Mouse (Mus musculus) liver, embryonic 14.5 days (tissue): Measurements from ENCODE around the gene Tmem164. TPM values are rescaled to one million over a fixed set of nuclear protein-coding genes. Genes with fewer than 3 reads are reported as not detected.

Experiments
- ATAC-seq: fragments of 200-750 bp; cut with Nextera tagmentation; 2 replicates; pipeline ENCODE4 v1.8.0; 2017; ENCODE audit warnings: moderate number of reproducible peaks, mild to moderate bottlenecking, moderate library complexity; ENCODE audit not compliant: insufficient read depth
- DNase-seq, 3 experiments: peaks; one replicate each; pipeline ENCODE4 v3.0.0-alpha.2; 2012 to 2013; ENCODE audit warnings: low read depth in 3 of 3, low spot score in 3 of 3
- H3K27ac ChIP-seq: fragments of 300-500 bp; sonication (generic); 2 replicates; pipeline ENCODE4 v1.5.1; 2014; ENCODE audit warnings: moderate library complexity, mild to moderate bottlenecking, control low read depth, inconsistent platforms
- H3K27me3 ChIP-seq: fragments of 300-500 bp; sonication (generic); 2 replicates; pipeline ENCODE4 v1.6.1; 2014; ENCODE audit warnings: mild to moderate bottlenecking, low read length, moderate library complexity; ENCODE audit not compliant: control insufficient read depth, insufficient read depth
- H3K36me3 ChIP-seq: fragments of 300-500 bp; sonication (generic); replicated peaks from 2 replicates; pipeline ENCODE4 v1.6.1; 2014; ENCODE audit warnings: low read depth; ENCODE audit not compliant: control insufficient read depth, insufficient read depth
- H3K4me1 ChIP-seq, 2 experiments: fragments of 200-500 bp in 1 of 2; fragments of 300-500 bp in 1 of 2; sonication (generic) in 1 of 2; replicated peaks; 2 replicates each; pipeline ENCODE4 v1.6.1; 2012 to 2014; ENCODE audit warnings: antibody characterized with exemption in 1 of 2, inconsistent platforms in 1 of 2, low read length in 1 of 2; ENCODE audit not compliant: control insufficient read depth in 2 of 2, insufficient read depth in 2 of 2
- H3K4me2 ChIP-seq: fragments of 300-500 bp; sonication (generic); 2 replicates; pipeline ENCODE4 v1.6.1; 2014; ENCODE audit warnings: low read depth, mild to moderate bottlenecking, control low read depth, moderate library complexity
- H3K4me3 ChIP-seq, 2 experiments: fragments of 200-500 bp in 1 of 2; fragments of 300-500 bp in 1 of 2; sonication (generic) in 1 of 2; 2 replicates each; pipeline ENCODE4 v1.5.1; 2012 to 2014; ENCODE audit warnings: low read depth in 2 of 2, low read length in 2 of 2, mild to moderate bottlenecking in 2 of 2, control low read depth in 1 of 2, inconsistent platforms in 1 of 2, moderate library complexity in 1 of 2; ENCODE audit not compliant: insufficient read depth in 1 of 2
- H3K9ac ChIP-seq: fragments of 300-500 bp; sonication (generic); replicated peaks from 2 replicates; pipeline ENCODE4 v1.6.1; 2014; ENCODE audit warnings: mild to moderate bottlenecking, control low read depth, moderate library complexity
- H3K9me3 ChIP-seq: fragments of 300-500 bp; sonication (generic); 2 replicates; pipeline ENCODE4 v1.6.1; 2016; ENCODE audit warnings: low read length, mixed read lengths; ENCODE audit not compliant: control insufficient read depth
- CTCF ChIP-seq: IDR thresholded peaks from 2 replicates; pipeline ENCODE4 v1.5.1; 2016; ENCODE audit warnings: antibody characterized with exemption, low read depth, control low read depth
- EP300 ChIP-seq: IDR thresholded peaks from 2 replicates; pipeline ENCODE4 v1.6.1; 2016; ENCODE audit warnings: antibody characterized with exemption, low read depth
- WGBS: fragments of 180-500 bp; shearing (Covaris S2); extraction: QIAGEN DNeasy Blood & Tissue Kit; methylation state at CpG from one replicate; pipeline ENCODE4 v1.1.7; 2014; ENCODE audit not compliant: insufficient replicate concordance; 5-methylcytosine and 5-hydroxymethylcytosine counted together
- polyA plus RNA-seq, 2 experiments: library from polyadenylated mRNA; depleted of rRNA in 1 of 2; stranded (reverse) in 1 of 2; unstranded in 1 of 2; fragments of >200 nt; fragmentation: Nextera tagmentation in 1 of 2; extraction: Ambion mirVana in 1 of 2; gene quantifications; 2 replicates each; pipeline versions ENCODE4 v1.2.1 to v1.2.3; 2012 to 2014

Gene Tmem164
- polyA plus RNA-seq, 2 experiments, result 12.6 to 14.3 TPM

DNA sequence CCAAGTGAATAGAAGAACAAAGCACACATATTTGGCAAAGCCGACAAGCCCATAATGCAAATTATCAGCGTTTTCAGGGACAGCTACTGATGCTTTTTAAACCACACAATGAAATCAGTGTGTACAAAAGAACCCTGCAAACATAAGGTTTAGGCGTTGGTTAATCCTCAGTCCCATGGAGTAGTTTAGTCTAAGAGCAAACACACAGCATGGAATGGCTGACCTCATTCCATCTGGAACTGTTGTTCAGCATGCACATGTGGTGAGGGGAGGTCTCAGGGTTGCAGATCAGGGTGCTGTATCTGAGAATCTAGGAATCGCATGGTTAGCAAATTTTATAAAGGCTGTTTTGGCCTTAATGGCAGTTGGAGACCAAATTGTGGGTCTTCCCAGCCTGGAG is 69.6 kb downstream of the Tmem164 start:
- TF ChIP-seq CTCF, result no peak
- H3K4me3 ChIP-seq, result no peak overlapping the region
- ATAC-seq, result no peak
- H3K27ac ChIP-seq, result no peak overlapping the region
- H3K4me2 ChIP-seq, result no peak overlapping the region
- H3K36me3 ChIP-seq, result no peaks in the 10 kb centered on the region
- no peak for DNase-seq
- H3K4me1 ChIP-seq, result no peaks in the 10 kb centered on the region; a peak in 1 of 4 replicates
- no peaks in the 10 kb centered on the region for H3K9me3 ChIP-seq
- no peak overlapping the region for H3K9ac ChIP-seq
- 74% methylated on average over 4 of the region's 4 CpGs for WGBS
- H3K27me3 ChIP-seq, result no peaks in the 10 kb centered on the region

DNA sequence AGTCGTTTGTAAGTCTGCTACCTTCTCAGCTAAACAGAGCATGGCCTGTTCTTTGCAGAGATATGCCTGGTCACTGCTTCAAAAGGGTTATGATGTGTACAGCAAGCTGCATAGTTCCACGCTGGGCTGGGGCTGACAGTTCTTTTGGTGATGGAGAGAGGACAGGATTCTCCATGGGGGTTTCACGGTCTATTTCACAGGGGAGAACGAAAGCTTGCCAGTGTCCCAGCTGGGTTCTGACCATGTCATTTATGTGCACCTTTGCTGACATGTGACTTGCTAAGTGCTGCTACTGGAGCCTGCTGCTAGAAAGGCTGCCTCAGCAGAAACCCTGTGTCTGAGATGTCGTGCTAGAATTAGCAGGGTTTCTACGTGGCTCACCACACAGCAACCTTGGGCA is 74.3 kb downstream of the Tmem164 start:
- 85% methylated on average over 6 of the region's 6 CpGs for WGBS
- no peak overlapping the region for H3K9ac ChIP-seq
- no peak overlapping the region for H3K27ac ChIP-seq
- H3K4me1 ChIP-seq, result no peaks in the 10 kb centered on the region; a peak in 1 of 4 replicates
- no peaks in the 10 kb centered on the region for H3K36me3 ChIP-seq
- no peaks in the 10 kb centered on the region for H3K9me3 ChIP-seq
- TF ChIP-seq CTCF, result no peak
- no peak for TF ChIP-seq EP300
- H3K4me3 ChIP-seq, result no peak overlapping the region
- DNase-seq, result no peak
- H3K27me3 ChIP-seq, result no peaks in the 10 kb centered on the region
- H3K4me2 ChIP-seq, result no peak overlapping the region
- ATAC-seq, result no peak

- TF ChIP-seq EP300 (no peak), CTCF (no peak)
- no peaks in the 10 kb centered on the region for H3K4me1 ChIP-seq
- no peak for ATAC-seq
These were observed 79.2 kb downstream of the Tmem164 start for GRCm38 (mm10) chrX:142760415-142760814.

GRCm38 (mm10) chrX:142763337-142763736 is 82.1 kb downstream of the Tmem164 start:
- no peak overlapping the region for H3K9ac ChIP-seq
- WGBS, result 71% methylated on average over 7 of the region's 7 CpGs

More at GRCm38 (mm10) chrX:142760415-142760814, 79.2 kb downstream of the Tmem164 start:
- H3K4me2 ChIP-seq, result no peak overlapping the region
- 79% methylated on average over 6 of the region's 6 CpGs for WGBS
- no peak overlapping the region for H3K4me3 ChIP-seq
- DNase-seq, result no peak
- H3K36me3 ChIP-seq, result no peaks in the 10 kb centered on the region
- no peak overlapping the region for H3K9ac ChIP-seq
- H3K27ac ChIP-seq, result no peak overlapping the region
- H3K9me3 ChIP-seq, result no peaks in the 10 kb centered on the region
- H3K27me3 ChIP-seq, result no peaks in the 10 kb centered on the region

GRCm38 (mm10) chrX:142769698-142770097 is 88.5 kb downstream of the Tmem164 start:
- Histone ChIP-seq H3K4me2 (no peak overlapping the region), H3K27ac (no peak overlapping the region), H3K4me1 (no peaks in the 10 kb centered on the region), H3K9me3 (no peaks in the 10 kb centered on the region), H3K9ac (no peak overlapping the region), H3K27me3 (no peaks in the 10 kb centered on the region), H3K4me3 (no peak overlapping the region), H3K36me3 (no peaks in the 10 kb centered on the region; the same call in 1 of the 2 replicates)
- 75% methylated on average over 6 of the region's 6 CpGs for WGBS
- DNase-seq (no peak), ATAC-seq (no peak)
- TF ChIP-seq CTCF (no peak), EP300 (no peak)

More at GRCm38 (mm10) chrX:142763337-142763736, 82.1 kb downstream of the Tmem164 start:
- Histone ChIP-seq H3K27me3 (no peaks in the 10 kb centered on the region), H3K4me3 (no peak overlapping the region), H3K27ac (no peak overlapping the region), H3K9me3 (no peaks in the 10 kb centered on the region), H3K36me3 (no peaks in the 10 kb centered on the region), H3K4me1 (no peaks in the 10 kb centered on the region), H3K4me2 (no peak overlapping the region)
- no peak for ATAC-seq
- no peak for TF ChIP-seq EP300
- no peak for TF ChIP-seq CTCF
- DNase-seq, result no peak
